Mouse (Mus musculus) right cerebral cortex, adult 2 months (tissue): Measurements from ENCODE around the gene Mlh1.

Experiments used
- DNase-seq, 2 experiments: peaks; one replicate each; pipeline ENCODE4 v3.0.0; 2021 to 2022; ENCODE audit warnings: low spot score in 2 of 2

The Mlh1 gene

DNA sequence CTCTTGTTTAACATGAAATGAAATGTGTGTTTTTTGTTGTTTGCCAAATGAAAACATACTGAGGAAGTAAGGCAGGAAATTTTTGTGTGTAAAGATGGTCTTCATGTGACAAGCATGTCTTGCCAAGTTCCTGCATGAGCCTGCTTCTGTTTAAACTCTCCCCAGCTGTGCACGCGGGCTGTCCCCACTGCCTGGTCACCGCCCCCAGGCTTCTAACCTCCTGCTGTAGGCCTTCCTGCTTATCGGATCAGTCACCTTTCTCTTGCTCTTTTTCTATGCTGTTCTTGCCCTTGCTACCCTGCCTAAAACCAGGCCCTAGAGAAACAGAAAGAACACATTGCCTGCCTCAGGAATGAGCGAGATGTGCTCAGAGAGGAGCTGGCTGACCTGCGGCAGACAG is 58.1 kb downstream of the Mlh1 start:
- DNase-seq = no peak

DNA sequence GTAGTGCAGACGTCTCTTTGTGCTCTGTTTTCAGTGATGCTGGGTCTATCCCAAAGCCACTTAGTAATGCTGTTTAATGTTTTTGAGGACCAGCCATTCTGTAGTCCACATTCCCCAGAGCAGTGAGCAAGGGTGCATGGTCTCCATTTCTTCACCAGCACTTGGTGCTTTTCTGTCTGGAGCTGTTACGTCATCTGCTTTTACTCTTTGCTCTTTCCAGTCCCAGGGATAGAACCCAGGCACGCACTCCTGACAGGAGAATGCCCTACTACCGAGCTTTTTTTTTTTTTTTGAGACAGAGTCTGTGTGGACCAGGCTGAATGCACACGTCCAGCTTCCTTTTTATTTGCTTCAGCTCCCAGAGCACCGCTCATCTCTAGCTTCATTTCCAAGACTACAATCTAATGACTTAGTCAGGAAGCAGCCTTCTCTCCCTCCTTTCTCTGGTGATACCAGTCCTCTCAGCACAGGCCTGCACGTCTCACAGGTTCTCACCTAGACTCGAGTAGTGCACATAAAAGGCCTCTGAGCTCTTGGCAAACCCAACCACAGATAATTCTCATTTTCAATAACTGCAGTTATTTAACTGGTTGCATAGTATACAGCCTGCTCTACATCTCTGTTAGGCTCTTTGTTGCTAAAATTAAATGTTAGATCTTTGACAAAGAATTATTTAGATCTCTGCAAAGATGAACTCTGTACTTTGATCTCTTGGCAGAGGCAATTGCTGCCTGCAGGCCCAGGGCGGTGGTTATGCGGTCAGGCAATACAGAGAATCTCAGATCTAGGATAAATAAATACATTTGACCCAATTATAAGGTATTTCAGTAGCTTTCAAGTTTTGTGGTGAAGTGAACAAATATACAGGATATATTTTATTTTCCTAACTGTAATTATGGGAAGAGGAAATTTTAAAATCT is 60.2 kb downstream of the Mlh1 start:
- DNase-seq = no peak

DNA sequence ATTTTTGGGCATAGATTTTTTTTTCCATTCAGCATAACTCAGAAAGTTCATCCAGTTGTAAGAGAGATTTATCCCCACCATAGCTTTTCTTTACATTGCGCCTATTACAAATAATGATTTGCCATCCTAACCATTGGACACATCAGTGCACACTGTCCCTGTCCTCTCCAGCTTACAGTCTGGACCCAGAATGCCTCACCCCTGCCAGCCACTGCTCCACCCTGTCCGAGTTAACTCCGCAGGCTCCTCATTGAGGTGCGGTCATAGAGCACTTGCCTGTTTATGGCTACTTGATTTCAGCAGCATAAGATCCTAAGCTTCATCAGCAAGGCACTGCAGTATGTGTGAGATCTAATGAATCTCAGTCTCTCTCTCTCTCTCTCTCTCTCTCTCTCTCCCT is 61.2 kb downstream of the Mlh1 start:
- DNase-seq = no peak

DNA sequence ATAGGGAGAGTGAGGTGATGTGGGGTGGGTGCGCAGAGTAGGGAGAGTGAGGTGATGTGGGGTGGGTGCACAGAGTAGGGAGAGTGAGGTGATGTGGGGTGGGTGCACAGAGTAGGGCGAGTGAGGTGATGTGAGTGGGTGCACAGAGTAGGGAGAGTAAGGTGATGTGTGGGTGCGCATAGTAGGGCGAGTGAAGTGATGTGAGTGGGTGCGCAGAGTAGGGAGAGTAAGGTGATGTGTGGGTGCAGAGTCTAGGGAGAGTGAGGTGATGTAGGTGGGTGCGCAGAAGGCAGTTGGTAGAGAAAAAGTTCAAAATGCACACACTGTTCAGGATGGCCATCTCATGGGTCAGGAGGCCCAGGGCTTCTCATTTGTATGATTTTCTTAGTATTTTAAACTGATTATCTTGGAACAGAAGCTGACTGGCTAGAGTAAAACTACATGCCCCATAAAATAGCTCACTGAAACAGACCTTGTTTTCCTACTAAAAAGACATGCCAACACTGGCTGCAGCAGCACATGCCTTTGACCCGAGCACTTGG is 62.4 kb downstream of the Mlh1 start:
- DNase-seq = no peak

DNA sequence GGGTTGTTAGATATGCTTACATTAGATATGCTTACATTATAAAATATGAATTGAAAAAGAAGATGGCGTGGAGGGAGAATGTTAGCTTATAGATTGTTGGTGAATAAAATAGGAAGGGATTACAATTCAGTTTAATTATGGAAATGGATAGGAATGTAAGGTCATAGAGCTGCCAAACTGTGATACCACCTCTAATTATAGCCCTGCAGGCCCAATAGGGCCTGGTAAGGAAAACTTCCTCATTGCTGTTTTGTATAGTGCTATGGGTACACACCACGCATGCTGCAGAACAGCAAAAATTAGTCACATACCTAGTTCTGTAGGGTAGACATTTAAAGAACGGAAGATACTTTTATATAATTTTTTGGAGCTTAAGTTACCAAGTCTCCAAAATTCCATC is 63.4 kb downstream of the Mlh1 start:
- DNase-seq = no peak

DNA sequence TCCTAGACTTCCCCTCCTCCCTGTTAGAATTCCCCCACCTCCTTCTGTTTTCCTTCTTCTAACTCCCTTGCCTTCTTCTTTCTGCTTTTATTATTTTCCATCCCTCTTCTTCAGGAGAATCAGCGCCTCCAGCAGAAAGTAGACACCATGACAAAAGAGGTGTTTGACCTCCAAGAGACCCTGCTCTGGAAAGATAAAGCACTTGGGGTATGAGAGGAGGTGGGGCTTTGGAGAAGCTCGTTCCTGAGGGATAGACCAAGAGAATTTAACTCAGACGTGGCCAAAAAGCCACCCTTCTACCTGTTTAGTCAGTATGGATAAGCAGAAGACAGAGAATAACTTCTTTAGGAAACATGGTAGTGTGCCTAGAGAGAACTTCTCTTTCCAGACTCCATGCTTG is 63.9 kb downstream of the Mlh1 start:
- DNase-seq = no peak

DNA sequence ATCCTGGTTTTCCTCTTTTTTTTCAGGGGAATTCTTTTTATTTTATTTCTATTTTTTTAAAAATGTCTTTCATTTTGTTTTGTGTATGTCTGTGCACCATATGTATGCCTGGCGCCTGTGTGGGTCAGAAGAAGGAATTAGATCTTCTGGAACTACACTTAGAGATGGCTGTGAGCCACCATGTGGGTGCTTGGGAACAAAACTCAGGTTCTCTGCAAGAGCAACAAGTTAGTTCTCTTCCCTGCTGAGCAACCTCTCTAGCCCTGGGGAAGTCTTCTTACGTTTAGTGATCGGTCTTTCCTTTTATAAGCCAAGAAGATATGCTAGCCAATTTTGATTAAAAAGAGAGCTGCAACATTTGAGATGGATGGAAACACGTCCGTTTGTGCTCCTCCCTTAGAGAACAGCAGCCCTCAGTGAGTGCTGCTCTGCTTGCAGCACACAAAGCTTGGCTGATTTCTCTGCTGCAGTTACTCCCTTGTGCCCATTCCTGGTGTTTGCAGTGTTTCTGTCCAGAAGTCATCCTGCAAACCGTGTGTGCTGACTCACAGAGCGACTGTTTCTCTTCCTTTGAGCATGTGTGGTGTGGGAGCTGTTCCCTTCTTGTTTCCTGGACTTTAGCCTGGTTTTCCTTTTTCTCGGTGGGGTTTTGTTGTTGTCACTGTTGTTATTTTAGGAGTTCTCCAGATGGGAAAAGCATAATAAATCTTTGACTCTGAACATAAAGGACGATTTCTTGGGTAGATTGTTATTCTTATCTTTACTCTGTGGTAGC is 66.8 kb downstream of the Mlh1 start:
- DNase-seq = peak; percentile 56 to 66

DNA sequence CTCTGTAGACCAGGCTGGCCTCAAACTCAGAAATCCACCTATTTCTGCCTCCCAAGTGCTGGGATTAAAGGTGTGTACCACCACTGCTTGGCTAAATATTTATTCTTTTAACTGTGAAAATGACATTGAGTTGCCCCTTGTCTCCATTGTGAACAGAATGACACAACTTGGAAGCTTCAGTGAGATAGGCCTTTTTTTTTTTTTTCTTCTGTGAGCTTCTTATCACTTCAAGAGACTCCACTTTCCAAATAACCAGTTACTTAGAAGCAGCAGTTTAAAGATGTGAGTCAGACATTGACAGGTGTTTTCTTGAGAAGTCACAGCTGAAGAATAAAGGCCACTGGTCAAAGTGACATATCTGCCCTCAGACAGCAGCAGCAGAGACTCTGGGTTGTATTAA is 71.4 kb downstream of the Mlh1 start:
- no peak for DNase-seq

DNA sequence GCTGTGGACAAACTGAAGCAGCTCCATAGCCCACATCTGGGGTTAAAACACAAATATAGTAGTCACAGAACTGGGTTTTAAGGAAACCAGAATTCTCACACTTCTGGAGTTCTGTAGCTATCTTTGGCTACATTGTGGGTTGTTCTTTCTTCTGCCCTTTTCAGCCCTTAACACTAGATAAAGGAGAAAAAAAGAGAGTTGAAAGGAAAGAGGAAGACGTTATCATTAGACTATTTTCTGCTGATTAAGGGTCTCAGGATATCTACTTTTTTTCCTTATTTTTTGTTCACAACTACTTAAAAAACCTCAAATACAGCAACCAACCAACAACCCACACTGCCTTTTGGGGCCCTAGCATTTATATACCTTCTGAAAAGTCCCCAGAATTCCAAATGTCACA is 73.3 kb downstream of the Mlh1 start:
- no peak for DNase-seq

DNA sequence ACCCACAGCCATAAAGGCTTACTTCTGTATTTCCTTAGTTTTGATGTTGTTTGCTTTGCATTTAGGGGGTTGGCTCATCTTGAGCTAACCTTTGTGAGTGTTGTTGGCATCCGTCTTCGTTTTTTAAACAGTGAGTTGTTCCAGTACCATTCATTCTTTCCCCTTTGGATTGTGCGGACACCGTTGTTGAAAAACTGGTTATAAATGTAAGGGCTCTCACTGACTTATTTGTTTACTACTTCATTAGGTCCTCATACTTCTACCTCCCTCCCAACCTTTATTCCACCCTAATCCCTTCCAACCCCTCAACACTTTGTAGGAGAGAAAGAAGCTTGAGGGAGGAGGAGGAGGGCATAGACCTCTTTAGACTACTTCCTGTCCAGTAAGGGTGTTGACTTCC is 73.9 kb downstream of the Mlh1 start:
- DNase-seq = no peak

DNA sequence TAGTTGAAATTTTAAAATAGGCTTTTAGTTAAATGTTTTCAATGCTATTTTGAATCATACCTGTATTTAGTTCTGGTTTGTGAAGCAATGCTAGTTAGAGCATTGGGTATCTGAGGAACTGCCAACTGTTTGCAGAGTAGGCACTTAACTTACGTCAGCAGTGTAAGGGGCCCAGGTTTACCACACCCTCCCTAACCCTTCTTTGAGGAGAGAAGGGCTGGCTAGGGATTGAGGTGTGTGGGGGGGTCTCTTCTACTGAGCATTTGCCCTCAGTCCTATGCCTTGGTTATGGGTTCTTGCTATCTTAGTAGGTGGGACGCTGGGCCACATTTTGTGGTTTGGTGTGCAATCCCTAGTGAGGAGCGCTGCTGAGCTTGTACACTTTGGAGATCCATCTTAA is 74.5 kb downstream of the Mlh1 start:
- no peak for DNase-seq

DNA sequence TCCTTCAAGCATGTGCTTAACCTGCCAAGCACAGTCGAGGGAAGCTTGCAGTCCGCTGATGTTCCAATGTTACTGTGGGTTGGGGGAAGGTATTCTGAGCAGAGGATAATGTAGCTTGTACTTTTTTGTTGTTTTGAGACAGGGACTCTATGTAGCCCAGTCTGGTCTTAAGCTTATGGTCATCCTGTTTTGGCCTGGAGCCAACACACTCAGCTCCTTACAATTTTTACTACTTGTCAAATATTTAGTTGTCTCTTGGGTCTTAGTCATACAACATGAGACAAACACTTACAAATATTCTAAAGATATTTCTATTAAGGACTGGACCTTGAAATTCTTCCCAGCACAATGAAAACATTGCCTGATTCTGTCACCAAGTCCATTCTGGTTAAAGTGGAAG is 78.4 kb downstream of the Mlh1 start:
- no peak for DNase-seq

DNA sequence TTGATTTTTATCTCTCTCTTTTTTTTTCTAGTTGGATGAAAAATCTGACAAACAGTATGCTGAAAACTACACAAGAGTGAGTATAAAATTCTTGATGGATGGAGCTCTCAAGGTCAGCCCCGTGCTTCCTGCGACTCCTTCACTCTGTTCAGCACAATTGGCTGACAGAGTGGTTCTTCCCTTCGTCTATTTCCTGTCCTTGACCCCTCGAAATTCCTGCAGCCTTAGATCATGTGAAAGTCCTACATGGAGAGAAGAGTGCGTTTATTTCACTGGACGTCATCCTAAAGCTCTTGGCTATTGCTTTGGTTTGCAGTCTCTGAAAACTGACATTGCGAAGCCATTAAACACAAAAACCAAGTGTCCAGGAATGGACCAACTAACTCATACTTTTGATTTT is 82.9 kb downstream of the Mlh1 start:
- DNase-seq = no peak

DNA sequence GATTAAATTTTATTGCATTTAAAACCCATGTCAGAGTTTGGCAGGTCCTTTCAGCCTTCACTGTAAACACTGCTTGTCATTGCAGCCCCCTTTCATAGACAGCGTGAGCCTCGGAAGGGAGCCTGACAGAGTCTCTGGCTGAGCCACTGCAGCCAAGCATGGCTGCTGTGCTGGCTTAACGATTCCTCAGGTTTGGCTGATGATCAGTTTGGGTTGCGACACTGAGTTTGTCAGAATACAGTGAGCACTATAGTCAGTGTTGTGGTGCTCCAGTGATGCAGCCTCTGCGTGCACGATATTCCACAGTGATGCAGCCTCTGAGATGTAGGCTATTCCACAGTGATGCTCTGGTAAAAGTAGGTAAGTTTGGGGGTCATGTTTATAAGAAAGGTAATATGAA is 84.7 kb downstream of the Mlh1 start:
- no peak for DNase-seq

DNA sequence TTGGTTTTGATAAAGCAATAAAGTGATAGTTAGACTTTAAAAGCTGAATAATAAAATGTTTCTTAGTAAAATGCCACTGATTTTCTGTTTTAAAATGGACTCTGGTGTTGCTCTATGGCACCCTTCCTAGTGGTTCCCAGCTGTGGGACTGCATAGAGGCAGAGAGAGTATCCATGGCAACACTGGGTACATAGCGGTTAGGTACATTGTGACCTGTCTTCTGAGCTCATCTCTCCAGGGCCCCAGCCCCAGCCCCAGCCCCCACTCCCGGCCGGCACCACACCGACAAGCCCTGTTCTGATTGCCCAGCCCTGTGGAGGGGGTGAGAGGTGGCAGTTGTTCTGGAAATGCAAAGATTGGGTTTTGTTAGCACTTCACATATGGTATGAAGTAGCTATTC is 86.7 kb downstream of the Mlh1 start:
- no peak for DNase-seq

DNA sequence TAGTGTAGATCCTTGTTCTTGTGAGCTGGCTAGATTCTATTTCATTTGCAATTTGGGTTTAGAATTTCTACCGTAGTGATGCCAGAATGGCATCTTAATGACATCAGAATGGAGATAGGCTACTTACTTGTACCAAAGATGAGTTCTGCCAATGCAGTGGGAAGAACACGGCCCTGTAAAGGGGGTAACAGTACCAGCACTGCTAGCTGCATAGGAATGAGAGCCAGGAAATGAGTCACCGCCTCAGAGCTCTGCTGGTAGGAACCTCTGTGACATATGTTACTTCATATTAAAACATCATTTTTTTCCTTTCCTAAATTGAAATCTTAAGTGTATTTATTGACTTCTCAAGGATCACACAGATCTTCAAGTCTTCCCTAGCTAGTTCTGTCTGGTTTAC is 89.4 kb downstream of the Mlh1 start:
- DNase-seq = peak; percentile 31 to 44

DNA sequence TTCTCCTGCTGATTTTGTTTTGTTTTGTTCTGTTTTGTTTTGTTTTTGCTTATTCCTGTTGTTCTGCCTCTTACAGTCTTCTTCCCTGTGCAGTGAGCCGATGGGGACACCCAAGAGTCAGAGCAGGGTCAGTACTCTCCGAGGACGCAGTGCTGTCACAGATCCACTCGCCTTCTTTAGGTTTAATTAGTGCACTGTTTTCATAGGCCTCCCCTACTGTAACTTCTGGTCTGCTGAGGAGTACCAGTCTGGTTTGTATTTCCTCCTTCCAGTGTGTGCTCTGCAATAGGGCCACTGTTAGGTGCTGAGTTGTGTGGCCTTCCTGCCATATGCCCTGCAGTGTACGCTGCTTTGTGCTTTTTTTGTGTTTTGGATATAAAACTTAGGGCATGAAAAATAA is 92.6 kb downstream of the Mlh1 start:
- no peak for DNase-seq
